Mouse (Mus musculus): ENCODE data around the gene Pkib. TPM values are rescaled to one million over a fixed set of nuclear protein-coding genes. Genes with fewer than 3 reads are reported as not detected.

Gene Pkib
- polyA plus RNA-seq, 1 experiment from 2014 or later = 1.3 TPM

DNA sequence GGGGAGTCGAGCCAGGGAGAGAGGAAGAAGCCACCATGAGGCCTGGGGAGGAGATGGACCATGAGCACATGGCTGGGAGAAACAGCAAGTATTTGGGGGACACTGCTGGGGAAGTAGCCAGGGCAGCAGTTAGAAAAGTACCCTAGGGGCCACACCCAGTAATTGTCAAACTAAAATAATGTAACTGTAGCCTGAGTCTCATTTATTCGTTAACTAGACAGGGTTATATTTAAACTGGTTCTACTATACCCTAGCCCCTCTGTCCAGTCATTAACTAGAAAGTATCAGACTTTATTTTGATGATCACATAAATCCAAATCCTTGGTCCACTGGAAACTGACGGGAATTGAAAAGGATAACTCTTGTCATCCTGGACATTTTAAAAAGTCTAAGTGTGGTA lies 7.8 kb downstream of the Pkib start:
- Histone ChIP-seq H3K36me3 (no peaks in the 10 kb centered on the region), H3K4me3 (no peak overlapping the region), H3K4me1 (replicated peaks) (no peaks in the 10 kb centered on the region), H3K9ac (no peak overlapping the region), H3K27ac (ENCODE audit: poor library complexity, severe bottlenecking) (no peak overlapping the region), H3K27me3 (replicated peaks) (no peaks in the 10 kb centered on the region), H3K9me3 (replicated peaks) (no peaks in the 10 kb centered on the region), H3K4me2 (no peak overlapping the region)
- WGBS = 66% methylated on average over 3 of the region's 3 CpGs
- ATAC-seq (ENCODE audit: insufficient number of reproducible peaks, low FRiP score) = no peak

DNA sequence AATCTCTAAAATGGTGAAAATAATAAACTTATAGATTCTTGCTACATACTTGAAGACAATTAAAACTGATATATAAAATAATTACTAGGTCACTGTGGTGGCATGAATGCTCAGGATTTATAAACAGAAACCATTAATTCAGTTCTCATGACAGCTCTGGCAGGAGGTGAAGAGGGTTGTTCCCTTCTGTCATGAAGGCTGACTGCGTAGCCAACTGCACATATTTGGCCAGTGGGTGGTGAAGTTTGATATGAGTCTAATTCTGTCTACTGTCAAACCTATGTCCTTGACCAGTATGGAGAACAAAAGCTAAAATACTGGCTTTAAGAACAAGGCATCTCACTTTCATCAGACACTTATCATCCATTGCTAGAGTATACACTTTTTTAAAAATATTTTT lies 21.5 kb downstream of the Pkib start:
- Histone ChIP-seq H3K4me2 (no peak overlapping the region), H3K9me3 (replicated peaks) (0 out of 2 replicates have a peak, but pooled peaks cover 3% of the 10 kb centered on the region), H3K27me3 (replicated peaks) (no peaks in the 10 kb centered on the region), H3K27ac (ENCODE audit: poor library complexity, severe bottlenecking) (no peak overlapping the region), H3K36me3 (no peaks in the 10 kb centered on the region), H3K4me1 (replicated peaks) (no peaks in the 10 kb centered on the region), H3K9ac (no peak overlapping the region), H3K4me3 (no peak overlapping the region)
- WGBS = 67% methylated on average over 1 of the region's 1 CpGs
- no peak for ATAC-seq (ENCODE audit: insufficient number of reproducible peaks, low FRiP score)

DNA sequence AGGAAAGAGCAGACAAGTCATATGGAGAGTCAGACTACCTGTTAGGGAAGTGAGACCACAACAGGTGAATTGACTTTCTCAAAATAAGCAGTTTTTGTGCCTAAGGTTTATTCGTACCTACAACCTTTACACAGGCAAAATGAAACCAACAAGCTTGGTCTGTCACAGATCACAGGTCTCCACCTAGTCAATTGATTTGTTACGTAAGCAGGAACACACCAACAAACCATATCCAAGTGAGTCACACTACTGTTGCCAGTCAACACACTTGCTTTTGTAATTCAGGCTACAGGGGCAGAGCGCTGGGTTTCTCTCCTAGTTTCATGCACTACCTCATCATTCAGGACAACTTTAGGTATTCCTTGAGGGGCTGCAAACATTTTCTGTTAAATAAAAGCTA lies 28.7 kb downstream of the Pkib start:
- H3K9me3 ChIP-seq (replicated peaks) = 0 out of 2 replicates have a peak, but pooled peaks cover 3% of the 10 kb centered on the region
- WGBS = 83% methylated on average over 3 of the region's 3 CpGs
- no peaks in the 10 kb centered on the region for H3K36me3 ChIP-seq
- no peak for ATAC-seq (ENCODE audit: insufficient number of reproducible peaks, low FRiP score)
- no peak overlapping the region for H3K4me3 ChIP-seq
- no peak overlapping the region for H3K9ac ChIP-seq
- no peaks in the 10 kb centered on the region for H3K27me3 ChIP-seq (replicated peaks)
- H3K4me1 ChIP-seq (replicated peaks) = no peaks in the 10 kb centered on the region
- no peak overlapping the region for H3K27ac ChIP-seq (ENCODE audit: poor library complexity, severe bottlenecking)
- no peak overlapping the region for H3K4me2 ChIP-seq

DNA sequence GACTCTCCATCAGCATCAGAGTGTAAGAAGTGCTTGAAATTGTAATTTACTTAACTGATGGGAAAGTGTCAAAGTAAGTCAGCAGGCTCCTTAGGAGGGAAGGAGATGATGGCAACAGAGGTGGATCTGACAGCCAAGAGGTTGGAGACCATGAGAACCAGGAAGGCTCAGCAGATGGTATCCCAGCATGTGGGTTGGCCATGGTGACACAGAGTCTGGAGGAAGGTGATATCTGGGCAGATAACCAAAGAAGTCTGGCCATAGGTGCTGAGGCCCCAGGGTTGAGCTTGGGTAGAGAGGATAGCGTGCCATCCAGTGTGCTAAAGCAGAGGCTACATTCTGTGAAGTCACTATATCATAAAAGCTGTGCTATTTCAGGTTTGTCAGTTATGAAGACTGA lies 32.0 kb downstream of the Pkib start:
- Histone ChIP-seq H3K4me3 (no peak overlapping the region), H3K9me3 (replicated peaks) (no peaks in the 10 kb centered on the region), H3K4me1 (replicated peaks) (no peaks in the 10 kb centered on the region), H3K4me2 (no peak overlapping the region), H3K36me3 (no peaks in the 10 kb centered on the region), H3K9ac (no peak overlapping the region), H3K27me3 (replicated peaks) (no peaks in the 10 kb centered on the region), H3K27ac (ENCODE audit: poor library complexity, severe bottlenecking) (no peak overlapping the region)
- WGBS = 62% methylated on average over 1 of the region's 1 CpGs
- ATAC-seq (ENCODE audit: insufficient number of reproducible peaks, low FRiP score) = no peak

DNA sequence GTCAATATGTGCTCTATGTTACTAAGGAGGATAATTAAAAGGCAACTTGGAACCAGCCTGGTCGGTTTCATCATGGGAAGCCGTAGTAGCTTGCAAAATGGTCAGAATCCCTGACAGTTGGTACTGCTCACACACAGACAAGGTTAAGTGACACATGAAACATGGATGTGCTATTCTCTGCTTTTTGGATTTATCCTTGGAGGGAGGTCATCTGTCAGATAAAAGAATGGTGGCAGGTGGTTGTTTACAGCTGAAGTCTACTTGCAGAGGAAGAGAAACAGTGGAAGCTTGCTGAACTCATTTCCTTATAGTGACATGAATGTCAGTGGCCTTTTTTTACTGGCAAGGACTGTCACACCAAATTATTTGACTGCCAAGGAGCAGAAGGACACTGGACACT lies 32.5 kb downstream of the Pkib start:
- no peak overlapping the region for H3K9ac ChIP-seq
- H3K4me1 ChIP-seq (replicated peaks) = no peaks in the 10 kb centered on the region
- 88% methylated on average over 2 of the region's 2 CpGs for WGBS
- no peaks in the 10 kb centered on the region for H3K9me3 ChIP-seq (replicated peaks)
- H3K27me3 ChIP-seq (replicated peaks) = no peaks in the 10 kb centered on the region
- no peaks in the 10 kb centered on the region for H3K36me3 ChIP-seq
- H3K4me2 ChIP-seq = no peak overlapping the region
- no peak overlapping the region for H3K27ac ChIP-seq (ENCODE audit: poor library complexity, severe bottlenecking)
- H3K4me3 ChIP-seq = no peak overlapping the region
- no peak for ATAC-seq (ENCODE audit: insufficient number of reproducible peaks, low FRiP score)

DNA sequence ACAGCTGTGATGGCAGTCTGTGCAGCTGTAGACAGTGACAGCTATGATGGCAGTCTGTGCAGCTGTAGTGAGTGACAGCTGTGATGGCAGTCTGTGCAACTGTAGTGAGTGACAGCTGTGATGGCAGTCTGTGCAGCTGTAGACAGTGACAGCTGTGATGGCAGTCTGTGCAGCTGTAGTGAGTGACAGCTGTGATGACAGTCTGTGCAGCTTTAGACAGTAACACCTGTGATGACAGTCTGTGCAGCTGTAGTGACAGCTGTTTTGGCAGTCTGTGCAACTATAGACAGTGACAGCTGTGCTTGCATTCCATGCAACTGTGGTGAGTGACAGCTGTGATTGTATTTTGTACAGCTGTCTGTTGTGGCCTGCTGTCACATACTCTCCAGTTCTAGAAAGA lies 44.0 kb downstream of the Pkib start:
- Histone ChIP-seq H3K9me3 (replicated peaks) (no peaks in the 10 kb centered on the region), H3K36me3 (no peaks in the 10 kb centered on the region), H3K4me1 (replicated peaks) (no peaks in the 10 kb centered on the region), H3K27ac (ENCODE audit: poor library complexity, severe bottlenecking) (no peak overlapping the region), H3K4me2 (no peak overlapping the region), H3K4me3 (no peak overlapping the region), H3K9ac (no peak overlapping the region), H3K27me3 (replicated peaks) (no peaks in the 10 kb centered on the region)
- no peak for ATAC-seq (ENCODE audit: insufficient number of reproducible peaks, low FRiP score)

DNA sequence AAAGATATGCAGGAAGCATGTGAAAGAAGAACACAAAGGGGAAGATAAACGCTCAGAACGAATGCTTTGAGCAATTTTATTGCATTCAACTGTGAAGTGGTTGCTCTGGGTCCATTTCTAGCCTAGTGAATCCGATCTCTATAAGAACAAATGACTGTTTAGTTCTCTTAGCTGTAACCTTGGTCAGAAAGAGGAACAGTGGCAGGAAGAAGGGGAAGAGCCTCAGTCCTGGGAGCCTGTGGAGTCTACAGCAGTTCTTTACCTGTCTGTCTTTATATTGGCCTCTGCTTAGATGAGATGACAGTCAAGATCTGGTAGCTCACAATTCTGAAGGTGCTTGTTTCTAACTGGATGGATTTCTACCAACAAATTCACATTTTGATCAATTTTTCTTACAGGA lies 56.2 kb downstream of the Pkib start:
- ATAC-seq (ENCODE audit: insufficient number of reproducible peaks, low FRiP score) = no peak
- Histone ChIP-seq H3K9me3 (replicated peaks) (no peaks in the 10 kb centered on the region), H3K27me3 (replicated peaks) (no peaks in the 10 kb centered on the region), H3K27ac (ENCODE audit: poor library complexity, severe bottlenecking) (no peak overlapping the region), H3K36me3 (no peaks in the 10 kb centered on the region), H3K4me2 (no peak overlapping the region), H3K4me3 (no peak overlapping the region), H3K4me1 (replicated peaks) (no peaks in the 10 kb centered on the region), H3K9ac (no peak overlapping the region)
- 68% methylated on average over 3 of the region's 3 CpGs for WGBS

DNA sequence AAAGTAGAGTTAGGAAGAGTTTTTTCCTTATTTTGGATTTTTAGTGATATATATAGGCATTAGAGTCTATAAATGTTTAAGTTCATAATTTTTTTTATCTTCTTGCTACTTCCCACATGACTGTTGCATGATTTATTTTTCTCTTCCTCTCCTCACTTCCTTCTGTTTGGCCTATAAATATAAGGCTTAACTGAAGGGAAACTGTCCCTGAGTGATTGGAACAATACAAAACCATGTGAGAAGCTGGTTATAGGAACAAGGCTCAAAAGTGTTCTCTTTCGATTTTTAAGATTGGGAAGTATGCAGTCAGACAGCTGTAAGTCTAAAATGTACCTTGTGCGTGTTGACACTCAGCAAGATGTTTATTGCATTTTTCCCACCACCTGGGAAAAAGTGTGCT lies 58.4 kb downstream of the Pkib start:
- Histone ChIP-seq H3K4me2 (no peak overlapping the region), H3K4me1 (replicated peaks) (no peaks in the 10 kb centered on the region), H3K9ac (no peak overlapping the region), H3K27ac (ENCODE audit: poor library complexity, severe bottlenecking) (no peak overlapping the region), H3K9me3 (replicated peaks) (no peaks in the 10 kb centered on the region), H3K4me3 (no peak overlapping the region), H3K36me3 (no peaks in the 10 kb centered on the region), H3K27me3 (replicated peaks) (no peaks in the 10 kb centered on the region)
- no peak for ATAC-seq (ENCODE audit: insufficient number of reproducible peaks, low FRiP score)
- 58% methylated on average over 2 of the region's 2 CpGs for WGBS

DNA sequence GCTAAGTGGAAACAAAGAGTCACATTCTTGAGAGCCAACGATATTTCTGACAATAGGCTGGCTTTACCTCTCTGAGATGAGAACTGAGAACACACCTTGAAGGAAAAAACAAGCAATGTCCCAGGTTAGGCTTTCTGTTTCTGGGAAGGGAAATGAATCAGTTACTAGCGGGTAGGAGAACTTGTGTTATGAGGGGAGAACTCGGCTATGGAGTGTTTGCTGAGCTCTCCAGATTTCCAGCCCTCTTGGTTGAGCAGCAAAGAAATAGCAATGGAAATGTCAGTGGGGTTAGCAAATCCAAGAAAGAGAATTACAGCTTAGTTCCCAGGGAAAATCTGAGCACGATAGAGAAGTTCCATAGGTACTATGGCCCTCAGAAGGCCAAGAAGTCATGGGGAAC lies 70.5 kb downstream of the Pkib start:
- 68% methylated on average over 4 of the region's 4 CpGs for WGBS
- Histone ChIP-seq H3K9me3 (replicated peaks) (no peaks in the 10 kb centered on the region), H3K4me2 (no peak overlapping the region), H3K9ac (no peak overlapping the region), H3K4me3 (no peak overlapping the region), H3K27me3 (replicated peaks) (no peaks in the 10 kb centered on the region), H3K36me3 (no peaks in the 10 kb centered on the region), H3K27ac (ENCODE audit: poor library complexity, severe bottlenecking) (no peak overlapping the region), H3K4me1 (replicated peaks) (no peaks in the 10 kb centered on the region)
- ATAC-seq (ENCODE audit: insufficient number of reproducible peaks, low FRiP score) = no peak

DNA sequence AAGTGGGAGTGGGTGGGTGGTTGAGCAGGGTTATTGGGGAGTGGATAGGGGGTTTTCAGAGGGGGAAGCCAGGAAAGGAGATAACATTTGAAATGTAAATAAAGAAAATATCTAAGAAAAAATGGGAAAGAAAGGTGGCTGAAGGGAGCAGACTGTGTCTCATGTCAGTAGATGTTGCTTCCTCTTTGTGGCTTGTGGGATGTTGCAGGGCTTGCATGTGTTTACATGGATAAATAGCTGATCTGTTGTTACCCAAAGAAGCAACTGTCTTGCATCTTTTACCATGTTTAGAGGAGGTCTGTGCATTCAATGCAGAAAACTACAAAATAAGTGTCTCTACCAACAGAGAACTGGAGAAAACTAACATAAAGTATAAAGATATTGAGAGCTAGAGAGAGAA lies 89.3 kb downstream of the Pkib start:
- Histone ChIP-seq H3K27me3 (replicated peaks) (no peaks in the 10 kb centered on the region), H3K9ac (no peak overlapping the region), H3K36me3 (no peaks in the 10 kb centered on the region), H3K27ac (ENCODE audit: poor library complexity, severe bottlenecking) (no peak overlapping the region), H3K9me3 (replicated peaks) (no peaks in the 10 kb centered on the region), H3K4me3 (no peak overlapping the region), H3K4me2 (no peak overlapping the region), H3K4me1 (replicated peaks) (no peaks in the 10 kb centered on the region)
- no peak for ATAC-seq (ENCODE audit: insufficient number of reproducible peaks, low FRiP score)

DNA sequence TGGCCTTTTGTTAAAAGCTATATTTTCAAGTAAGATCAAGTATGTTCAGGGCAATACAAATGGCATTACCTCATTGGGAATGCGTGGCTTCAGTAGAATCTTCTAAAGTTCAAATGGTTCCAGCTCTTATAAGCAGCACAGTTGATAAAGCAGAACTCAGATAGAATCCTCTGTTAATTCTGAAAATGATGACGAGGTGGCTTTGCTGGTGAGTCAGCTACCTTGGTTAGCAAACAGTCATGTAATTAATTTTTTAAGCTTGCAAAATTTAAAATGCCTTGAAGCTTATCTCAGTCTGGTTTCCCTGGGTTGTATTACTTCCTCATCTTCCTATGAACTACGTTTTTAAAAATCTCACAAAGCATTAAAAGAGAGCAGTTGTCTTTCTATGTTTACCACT lies 90.6 kb downstream of the Pkib start:
- WGBS = 66% methylated on average over 3 of the region's 3 CpGs
- Histone ChIP-seq H3K4me3 (no peak overlapping the region), H3K4me2 (no peak overlapping the region), H3K9ac (no peak overlapping the region), H3K36me3 (no peaks in the 10 kb centered on the region), H3K9me3 (replicated peaks) (no peaks in the 10 kb centered on the region), H3K27ac (ENCODE audit: poor library complexity, severe bottlenecking) (no peak overlapping the region), H3K4me1 (replicated peaks) (peaks cover under 1% of the 10 kb centered on the region; the same call in 1 of the 2 replicates), H3K27me3 (replicated peaks) (no peaks in the 10 kb centered on the region)
- no peak for ATAC-seq (ENCODE audit: insufficient number of reproducible peaks, low FRiP score)

DNA sequence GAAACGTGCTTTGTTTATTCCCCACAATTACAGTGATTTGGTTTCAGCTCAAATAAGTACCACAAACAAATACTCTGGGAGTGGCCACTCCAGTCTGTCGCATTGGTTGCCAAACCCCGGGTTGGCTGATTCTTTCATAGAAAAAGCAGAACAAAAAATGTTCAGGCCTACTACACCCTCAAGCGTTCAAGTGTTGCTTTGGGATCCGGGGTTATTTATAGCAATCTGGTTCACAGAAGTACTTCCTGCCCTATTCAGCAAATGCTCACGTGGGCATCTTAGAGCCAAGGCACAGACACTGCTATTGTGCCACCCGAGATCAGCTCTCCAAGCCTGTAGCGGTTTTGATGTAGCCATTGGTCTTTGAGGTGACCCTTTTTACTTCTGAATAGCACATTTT lies 95.9 kb downstream of the Pkib start:
- Histone ChIP-seq H3K27me3 (replicated peaks) (no peaks in the 10 kb centered on the region), H3K4me1 (replicated peaks) (peaks cover 7% of the 10 kb centered on the region; the same call in 1 of the 2 replicates), H3K9ac (no peak overlapping the region), H3K4me3 (no peak overlapping the region), H3K36me3 (no peaks in the 10 kb centered on the region), H3K9me3 (replicated peaks) (no peaks in the 10 kb centered on the region), H3K4me2 (no peak overlapping the region), H3K27ac (ENCODE audit: poor library complexity, severe bottlenecking) (no peak overlapping the region)
- 61% methylated on average over 8 of the region's 8 CpGs for WGBS
- no peak for ATAC-seq (ENCODE audit: insufficient number of reproducible peaks, low FRiP score)

Data from heart, embryonic 12.5 days (tissue).